Mouse (Mus musculus) urinary bladder, postnatal 10 days (tissue): ENCODE measurements around the gene Ttf2.

Experiments used
- DNase-seq: peaks from one replicate; pipeline ENCODE4 v3.0.0; 2022; ENCODE audit warnings: low spot score

Ttf2 gene

GRCm38 (mm10) chr3:100911498-100912213 lies 57.8 kb downstream of the Ttf2 start:
- DNase-seq = no peak

DNA sequence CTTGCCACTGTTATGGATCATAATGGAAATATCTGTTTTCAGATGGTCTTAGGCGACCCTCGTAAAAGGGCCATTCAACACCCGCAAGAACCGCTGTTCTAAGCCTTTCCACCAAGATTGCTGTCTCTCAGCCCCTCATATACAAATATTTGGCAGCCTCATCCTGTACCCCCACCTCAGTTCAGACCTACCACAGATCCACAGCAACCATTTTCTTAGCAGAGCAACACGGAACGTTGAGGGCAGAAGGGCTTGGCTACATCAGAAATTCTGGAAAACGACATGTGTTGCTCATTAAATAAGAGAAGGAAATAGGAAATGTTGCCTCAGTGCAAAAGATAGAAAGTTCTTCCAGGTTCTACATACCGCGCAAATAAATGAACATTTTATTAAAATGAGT lies 58.4 kb downstream of the Ttf2 start:
- DNase-seq = no peak

- no peak for DNase-seq
Measured at GRCm38 (mm10) chr3:100910621-100911020, 58.8 kb downstream of the Ttf2 start.

DNA sequence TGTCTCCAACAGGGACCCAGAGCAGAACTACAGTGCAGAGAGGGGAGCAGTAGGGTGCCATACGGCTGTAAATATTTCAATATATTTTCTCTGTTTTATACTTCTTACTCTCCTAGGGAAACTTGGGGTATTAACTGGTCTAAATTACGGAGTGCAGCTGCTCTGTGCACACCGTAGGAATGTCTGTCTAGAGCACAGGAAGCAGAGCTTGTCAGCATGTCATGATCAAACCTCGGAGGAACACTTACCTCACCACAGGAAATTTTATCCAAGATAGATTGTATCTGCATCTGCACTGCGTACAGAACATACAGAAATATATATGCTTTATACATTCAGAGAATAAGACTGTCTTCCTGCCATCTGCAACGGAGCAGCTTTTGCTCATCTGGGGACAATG lies 60.9 kb downstream of the Ttf2 start:
- no peak for DNase-seq

- DNase-seq = no peak
Measured at GRCm38 (mm10) chr3:100906916-100907315, 62.5 kb downstream of the Ttf2 start.

DNA sequence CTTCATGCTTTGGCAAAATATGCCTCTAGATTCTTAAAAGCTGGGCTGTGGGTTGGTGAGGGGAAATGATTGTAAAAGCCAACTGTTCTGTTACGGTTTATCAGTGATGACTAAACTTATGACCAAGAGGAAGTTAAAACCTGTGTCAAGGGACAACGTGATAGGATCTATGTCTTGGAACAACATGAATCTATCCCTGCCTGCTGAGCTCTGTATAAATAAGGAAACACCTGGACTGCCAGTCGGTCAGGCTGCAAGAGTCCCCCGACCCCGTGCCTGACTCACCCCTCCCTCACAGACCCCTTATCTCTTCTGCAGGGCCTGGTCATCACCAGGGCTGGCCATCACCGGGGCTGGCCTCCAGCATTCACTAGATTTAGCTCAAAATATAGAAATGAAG lies 63.3 kb downstream of the Ttf2 start:
- no peak for DNase-seq

DNA sequence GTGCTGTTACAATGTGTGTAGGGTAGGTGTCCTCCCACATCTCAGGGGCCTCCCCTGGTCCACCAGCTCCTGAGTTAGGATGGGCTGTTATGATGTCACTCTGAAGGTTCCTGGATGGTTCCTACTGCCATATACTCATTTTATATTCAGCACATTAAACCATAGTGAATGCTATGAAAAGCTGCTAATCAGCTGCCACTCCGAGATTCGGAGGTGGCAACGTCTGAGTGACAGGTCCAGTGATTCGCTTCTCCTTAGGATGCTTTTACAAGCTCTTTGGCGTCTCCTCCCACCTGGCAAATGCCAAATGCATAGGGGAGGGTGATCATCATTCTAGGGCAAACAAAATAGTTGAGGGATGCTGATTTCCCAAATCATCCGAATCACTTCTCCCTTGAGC lies 74.0 kb downstream of the Ttf2 start:
- no peak for DNase-seq

GRCm38 (mm10) chr3:100892383-100893335 lies 76.8 kb downstream of the Ttf2 start:
- no peak for DNase-seq

GRCm38 (mm10) chr3:100890406-100890805 lies 79.1 kb downstream of the Ttf2 start:
- no peak for DNase-seq

DNA sequence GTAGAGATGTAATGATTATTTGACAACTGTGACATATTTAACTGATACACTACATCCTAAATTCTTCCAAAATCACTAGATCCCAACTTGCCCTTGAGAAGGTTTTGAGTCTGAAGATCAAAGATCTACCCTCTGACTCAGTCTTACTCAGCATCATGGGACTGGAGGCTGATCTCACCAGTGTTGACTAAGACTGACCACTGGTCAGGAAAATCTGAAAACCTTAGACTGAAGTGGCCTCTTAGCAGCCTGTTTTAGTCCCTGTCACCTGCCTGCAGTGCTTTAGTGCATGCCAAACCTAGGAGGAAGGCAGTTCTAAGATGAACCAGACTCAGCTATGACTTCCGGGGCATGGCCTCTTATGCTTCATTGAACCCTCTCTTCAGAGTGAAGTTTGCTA lies 80.2 kb downstream of the Ttf2 start:
- no peak for DNase-seq
